Mouse (Mus musculus) brown adipose tissue, adult 24 weeks (tissue): Measurements from ENCODE around the gene Tprg. TPM values are rescaled to one million over a fixed set of nuclear protein-coding genes. Genes with fewer than 3 reads are reported as not detected.
A peak's percentile ranks its signal among the peaks of the same experiment; 100 is the strongest.

ENCODE experiments used
- H3K27ac ChIP-seq: fragments of 200-500 bp; replicated peaks from 2 replicates; pipeline ENCODE4 v1.5.1; 2012; ENCODE audit warnings: low read depth, mild to moderate bottlenecking, low read length
- H3K4me1 ChIP-seq: fragments of 200-500 bp; 2 replicates; pipeline ENCODE4 v1.6.1; 2012; ENCODE audit warnings: low read length, mixed read lengths; ENCODE audit not compliant: control insufficient read depth, insufficient read depth, insufficient read length
- H3K4me3 ChIP-seq: fragments of 200-500 bp; 2 replicates; pipeline ENCODE4 v1.5.1; 2012; ENCODE audit warnings: low read depth, mild to moderate bottlenecking, low read length, moderate library complexity; ENCODE audit not compliant: insufficient read depth
- polyA plus RNA-seq: library from polyadenylated mRNA; stranded (reverse); fragments of >200 nt; gene quantifications from 2 replicates; pipeline ENCODE4 v1.2.4, GENCODE M21; 2012; ENCODE audit not compliant: missing spikeins, insufficient read depth, insufficient read length

Tprg gene
- not detected in 2 replicates for polyA plus RNA-seq

DNA sequence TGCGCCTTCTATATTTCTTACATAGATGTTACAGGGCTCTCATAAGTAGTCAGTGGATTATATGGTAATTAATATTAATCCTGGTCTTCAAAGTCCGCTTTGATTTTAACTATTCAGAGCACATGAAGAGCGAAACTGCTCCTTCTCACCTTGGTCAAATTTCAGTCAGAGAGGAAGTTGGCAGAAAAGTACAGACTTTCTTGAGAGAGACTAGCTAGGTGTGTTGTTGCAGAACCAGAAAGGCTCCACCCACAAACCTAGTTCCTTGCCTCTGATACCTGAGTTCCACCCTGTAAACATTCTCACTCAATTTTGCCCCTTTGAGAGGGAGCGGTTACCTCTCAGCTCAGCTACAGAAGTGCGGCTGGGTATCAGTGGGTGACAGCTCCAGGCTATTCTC is at the start of gene Tprg:
Gene Tprg (plus strand): TSS at position 301 of the 400 bp plus-strand sequence.
- Histone ChIP-seq H3K4me1 (no peaks in the 10 kb centered on the region), H3K4me3 (no peak within 1 kb of the TSS), H3K27ac (no peak within 1 kb of the TSS)

DNA sequence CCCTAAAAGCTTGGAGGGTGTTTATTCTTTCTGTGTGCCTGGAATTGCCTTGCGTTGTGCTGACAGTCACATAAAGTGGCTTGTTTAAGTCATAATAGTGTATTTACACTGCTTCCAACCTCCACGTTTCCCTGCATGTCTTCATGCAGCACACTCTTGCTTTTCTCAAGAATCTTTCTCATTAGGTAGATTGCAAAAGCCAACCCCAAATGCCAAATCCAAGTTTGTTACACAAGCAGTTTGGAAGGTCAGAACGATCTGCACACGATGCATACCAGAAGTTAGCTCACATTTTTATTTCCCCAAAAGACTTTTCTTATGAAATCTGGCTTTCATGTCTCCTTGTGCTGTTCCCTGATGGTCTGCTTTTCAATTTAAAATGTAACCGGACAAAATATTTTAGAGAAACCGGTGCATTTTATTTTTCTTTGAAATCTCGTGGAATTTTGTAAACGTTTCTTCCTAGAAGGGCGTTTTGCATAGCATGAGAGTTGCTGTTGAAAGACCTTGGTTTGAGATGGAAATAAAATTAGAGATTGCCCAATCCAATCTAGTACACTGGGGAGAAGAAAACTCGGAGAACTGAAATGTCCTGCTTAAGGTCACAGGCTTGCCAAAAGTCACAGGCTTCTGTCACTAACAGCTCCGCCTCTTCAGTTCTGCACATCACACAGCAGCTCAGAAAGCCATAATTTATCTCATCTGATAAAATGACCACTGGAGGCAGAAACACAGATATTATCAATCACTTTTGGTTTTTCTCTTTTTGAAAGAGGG is 48.2 kb upstream of the Tprg start:
- H3K27ac ChIP-seq = peak overlapping the region; percentile 69
- H3K4me3 ChIP-seq = no peak overlapping the region
- H3K4me1 ChIP-seq = peaks cover 3% of the 10 kb centered on the region; the same call in 1 of the 2 replicates

DNA sequence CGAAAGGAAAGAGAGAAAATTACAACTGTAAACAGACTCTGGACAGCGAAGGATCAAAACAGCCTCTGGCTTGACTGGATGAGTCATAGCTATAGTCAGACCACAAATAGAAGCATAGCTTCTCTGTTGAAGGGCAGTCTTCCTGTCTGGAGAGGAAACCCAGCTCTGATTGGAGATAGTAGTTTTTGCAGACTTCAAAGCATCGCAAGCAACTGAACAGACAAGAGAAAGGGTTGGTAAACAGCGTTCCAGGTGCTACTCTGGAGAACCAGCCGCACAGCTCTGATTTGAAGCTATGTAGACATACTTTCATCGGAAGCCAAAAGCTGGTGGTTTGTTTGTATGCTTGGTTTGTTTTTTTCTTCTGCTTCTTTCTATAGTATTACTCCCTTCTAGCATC is 37.7 kb upstream of the Tprg start:
- no peak overlapping the region for H3K4me3 ChIP-seq
- peaks cover 4% of the 10 kb centered on the region for H3K4me1 ChIP-seq
- no peak overlapping the region for H3K27ac ChIP-seq

DNA sequence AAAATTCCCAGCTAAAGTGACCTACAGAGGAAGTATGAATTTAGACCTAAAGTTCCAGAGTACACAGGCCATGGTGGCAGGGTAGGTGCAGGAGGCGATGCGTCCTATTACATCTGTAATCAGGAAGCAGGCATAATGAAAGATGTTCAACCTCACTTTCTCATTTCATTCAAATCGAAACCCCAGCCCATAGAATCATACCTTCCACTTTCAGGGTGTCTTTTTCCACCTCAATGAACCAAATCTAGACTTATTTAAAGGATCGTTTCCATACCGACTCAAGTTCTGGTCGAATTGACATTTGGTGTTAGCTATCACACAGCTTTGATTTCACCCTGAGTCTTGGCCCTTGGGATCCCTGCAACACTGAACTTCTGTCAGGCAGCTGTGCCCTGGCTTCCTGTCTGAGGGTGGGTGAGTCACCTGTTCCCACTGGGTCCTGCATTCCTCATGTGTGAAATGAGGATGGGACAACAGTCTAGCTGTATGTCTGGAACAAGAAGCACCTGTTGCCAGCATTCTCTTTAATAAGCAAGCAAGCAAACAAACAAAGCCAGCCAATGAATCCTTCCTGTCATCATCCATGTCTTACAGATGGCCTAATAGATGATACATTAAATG is 36.4 kb upstream of the Tprg start:
- peaks cover 4% of the 10 kb centered on the region for H3K4me1 ChIP-seq
- H3K27ac ChIP-seq = no peak overlapping the region
- no peak overlapping the region for H3K4me3 ChIP-seq

DNA sequence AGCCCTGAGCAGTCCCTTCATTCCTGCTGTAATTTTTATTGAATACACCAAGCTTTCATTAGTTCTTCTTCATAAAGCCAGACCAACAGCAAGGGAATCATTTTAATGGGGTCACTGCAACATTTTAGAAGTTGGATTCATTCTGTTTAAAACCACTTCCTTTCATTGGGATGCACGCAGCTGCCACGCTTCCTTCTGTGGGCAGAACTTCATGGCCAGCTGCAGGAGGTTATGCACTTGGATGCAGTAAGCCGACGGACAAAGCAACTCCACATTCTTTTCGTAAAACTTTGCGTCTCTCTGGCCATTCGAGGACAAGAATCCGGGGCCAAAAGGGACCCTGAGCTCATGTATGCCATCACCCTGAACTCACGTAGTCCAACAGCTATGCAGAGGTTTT is 35.5 kb upstream of the Tprg start:
- peaks cover 4% of the 10 kb centered on the region for H3K4me1 ChIP-seq
- no peak overlapping the region for H3K4me3 ChIP-seq
- no peak overlapping the region for H3K27ac ChIP-seq

DNA sequence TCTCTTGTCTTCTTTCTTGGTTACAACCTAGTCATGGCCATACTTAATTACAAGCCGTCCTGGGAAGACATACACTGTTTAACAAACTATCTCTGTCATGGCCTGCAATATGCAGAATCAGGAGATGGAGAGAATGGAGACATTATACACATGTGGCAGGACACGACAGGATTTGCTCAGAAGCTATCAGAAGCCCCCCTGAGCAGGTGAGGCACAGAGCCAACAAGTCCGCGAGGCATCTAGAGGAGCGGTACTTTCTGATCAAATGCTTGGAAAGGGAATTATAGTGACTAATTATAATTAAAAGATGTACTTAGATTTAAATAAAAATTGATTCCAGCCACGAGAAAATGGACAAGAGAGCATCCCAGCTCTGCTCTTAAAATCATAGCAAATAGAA is 32.0 kb upstream of the Tprg start:
- H3K4me3 ChIP-seq = no peak overlapping the region

DNA sequence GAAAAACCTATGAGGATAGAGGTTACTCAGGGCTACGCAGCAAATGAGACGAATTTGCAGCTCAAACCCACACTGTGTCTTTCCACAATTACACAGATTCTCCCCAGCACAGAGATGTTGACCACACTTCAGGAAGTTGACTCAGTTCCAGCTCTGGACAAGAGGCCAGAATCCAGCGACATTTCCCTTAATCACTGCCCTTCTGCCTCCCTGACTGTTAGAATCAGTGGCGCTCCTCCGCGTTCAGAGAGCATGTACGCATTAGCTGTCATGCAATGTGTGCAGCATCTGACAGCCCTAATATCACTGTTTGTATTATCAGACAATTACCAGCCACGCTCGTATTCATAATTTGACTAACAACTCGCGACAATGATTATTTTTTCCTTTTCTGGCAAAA is 31.4 kb upstream of the Tprg start:
- no peak overlapping the region for H3K4me3 ChIP-seq
- no peaks in the 10 kb centered on the region; the same call in 1 of the 2 replicates for H3K4me1 ChIP-seq
- no peak overlapping the region for H3K27ac ChIP-seq

More for the DNA sequence above, 32.0 kb upstream of the Tprg start:
- H3K4me1 ChIP-seq = no peaks in the 10 kb centered on the region; the same call in 1 of the 2 replicates
- H3K27ac ChIP-seq = no peak overlapping the region

DNA sequence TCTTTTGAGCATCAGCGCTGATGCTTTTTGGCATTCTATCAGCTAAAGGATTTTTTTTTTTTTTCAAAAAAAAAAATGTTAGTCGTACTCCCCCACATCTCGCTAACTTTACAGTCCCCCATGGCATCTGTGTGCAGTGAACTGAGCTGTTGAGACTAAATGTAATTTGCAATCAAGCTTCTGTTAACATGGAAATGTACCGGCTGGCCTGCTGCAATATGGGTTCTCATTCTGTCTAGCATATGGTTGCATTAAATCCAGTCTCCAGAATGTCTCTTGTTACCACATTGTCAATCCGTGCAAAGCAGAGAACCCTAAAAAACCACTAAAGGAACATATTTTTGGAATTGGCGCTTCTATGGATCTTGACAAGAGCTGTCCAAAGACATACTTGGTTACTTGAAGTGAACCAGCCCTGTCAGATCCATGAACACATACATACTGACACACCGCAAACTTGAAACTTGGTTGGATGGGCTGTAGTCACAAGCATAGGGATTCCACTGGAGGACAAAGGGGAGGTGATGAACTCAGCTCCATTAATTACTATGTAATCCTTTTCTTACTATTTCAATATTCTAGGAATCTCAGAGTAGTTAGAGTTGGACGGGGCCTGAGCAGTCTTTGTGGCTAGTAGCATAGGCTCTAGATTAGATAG is 30.9 kb upstream of the Tprg start:
- Histone ChIP-seq H3K27ac (no peak overlapping the region), H3K4me3 (no peak overlapping the region), H3K4me1 (no peaks in the 10 kb centered on the region; the same call in 1 of the 2 replicates)

DNA sequence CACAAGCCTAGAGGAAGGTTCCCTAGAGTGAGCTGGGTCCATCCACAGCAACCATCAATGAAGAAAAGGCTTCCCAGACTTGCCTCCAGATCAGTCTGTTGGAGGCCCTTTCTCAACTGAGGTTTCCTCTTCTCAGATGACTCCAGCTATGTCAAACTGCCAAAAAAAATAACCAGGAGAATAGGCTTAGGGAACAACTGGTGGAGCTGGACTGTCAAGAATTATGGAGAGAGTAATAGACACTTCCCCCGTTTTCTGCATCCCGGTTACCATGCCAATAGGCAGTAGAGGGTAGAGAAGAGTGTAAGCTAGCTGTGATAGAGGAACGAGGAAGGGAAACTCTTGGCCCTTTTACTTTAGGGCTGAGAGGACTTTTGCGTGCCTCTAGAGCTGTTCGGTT is 24.3 kb upstream of the Tprg start:
- peak overlapping the region; percentile 94 for H3K27ac ChIP-seq
- H3K4me3 ChIP-seq = no peak overlapping the region
- peaks cover 4% of the 10 kb centered on the region; the same call in 1 of the 2 replicates for H3K4me1 ChIP-seq

DNA sequence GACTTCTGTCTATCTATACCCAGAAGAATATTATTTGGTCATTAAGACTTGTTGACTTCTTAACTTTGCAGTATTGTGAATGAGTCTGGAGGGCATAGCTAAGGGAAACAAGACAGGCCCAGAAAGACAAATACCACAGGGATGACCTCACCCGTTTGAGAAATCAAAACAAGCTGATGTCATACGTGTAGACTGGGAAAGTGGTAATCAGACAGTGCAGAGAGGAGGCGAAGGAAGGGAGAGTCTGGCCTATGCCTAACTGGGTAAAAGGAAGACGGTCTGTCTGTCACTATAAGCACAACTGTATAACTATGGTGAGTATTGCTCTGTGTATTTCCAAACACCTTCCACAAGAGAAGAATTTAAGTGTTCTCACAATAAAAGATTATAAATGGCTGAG is 23.7 kb upstream of the Tprg start:
- peaks cover 4% of the 10 kb centered on the region; the same call in 1 of the 2 replicates for H3K4me1 ChIP-seq
- no peak overlapping the region for H3K4me3 ChIP-seq
- H3K27ac ChIP-seq = peak overlapping the region; percentile 94

DNA sequence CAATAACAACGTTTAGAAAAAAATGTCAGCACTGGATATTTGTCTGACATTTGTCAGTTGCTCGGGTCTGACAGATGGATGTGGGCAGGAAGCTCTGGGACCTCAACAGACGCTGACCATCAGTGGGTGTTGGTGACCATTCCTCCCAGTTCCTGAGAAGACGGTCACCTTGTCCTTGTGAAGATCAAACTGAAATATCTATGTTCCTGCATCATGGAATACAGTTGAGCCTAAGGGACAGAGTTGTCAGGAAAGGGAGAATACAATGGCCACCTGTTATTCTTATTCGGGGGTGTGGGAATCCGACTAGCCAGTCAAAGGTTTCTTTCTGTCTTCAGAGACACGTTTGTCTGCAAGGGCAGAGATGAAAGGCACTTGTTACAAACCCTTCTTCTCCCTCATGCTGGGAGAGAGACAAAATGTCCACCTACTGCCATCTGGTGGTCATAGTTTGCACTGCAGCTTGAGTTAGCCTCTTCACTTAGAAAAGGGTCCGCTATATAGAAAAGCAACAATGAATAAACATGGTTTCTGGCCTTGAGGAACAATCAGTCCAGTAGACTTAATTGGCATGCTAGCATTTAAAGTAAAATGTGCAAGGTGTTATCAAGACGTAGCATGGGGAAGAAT is 23.0 kb upstream of the Tprg start:
- Histone ChIP-seq H3K4me1 (peaks cover 4% of the 10 kb centered on the region; the same call in 1 of the 2 replicates), H3K4me3 (no peak overlapping the region), H3K27ac (peak overlapping the region; percentile 89)

DNA sequence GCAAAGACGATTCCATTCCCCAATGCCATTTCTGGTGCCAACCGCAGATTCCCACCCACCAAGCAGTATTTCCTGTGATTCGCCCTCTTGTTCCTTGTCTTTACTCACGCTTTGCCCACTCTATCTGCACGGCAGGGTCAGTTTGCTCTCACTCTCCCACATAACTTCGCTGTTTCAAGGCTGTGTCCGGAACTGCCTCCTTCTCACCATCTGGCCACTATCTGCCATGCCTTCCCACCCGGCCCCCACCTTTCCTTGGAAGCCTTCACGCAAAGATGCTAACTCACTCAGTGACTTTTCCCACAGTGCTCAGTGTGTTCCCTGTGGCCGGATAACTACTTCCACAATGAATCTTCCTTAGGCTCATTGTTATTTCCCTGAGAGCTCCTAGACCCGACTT is 21.4 kb upstream of the Tprg start:
- no peak overlapping the region for H3K27ac ChIP-seq
- H3K4me3 ChIP-seq = no peak overlapping the region
- H3K4me1 ChIP-seq = peaks cover 4% of the 10 kb centered on the region; the same call in 1 of the 2 replicates

DNA sequence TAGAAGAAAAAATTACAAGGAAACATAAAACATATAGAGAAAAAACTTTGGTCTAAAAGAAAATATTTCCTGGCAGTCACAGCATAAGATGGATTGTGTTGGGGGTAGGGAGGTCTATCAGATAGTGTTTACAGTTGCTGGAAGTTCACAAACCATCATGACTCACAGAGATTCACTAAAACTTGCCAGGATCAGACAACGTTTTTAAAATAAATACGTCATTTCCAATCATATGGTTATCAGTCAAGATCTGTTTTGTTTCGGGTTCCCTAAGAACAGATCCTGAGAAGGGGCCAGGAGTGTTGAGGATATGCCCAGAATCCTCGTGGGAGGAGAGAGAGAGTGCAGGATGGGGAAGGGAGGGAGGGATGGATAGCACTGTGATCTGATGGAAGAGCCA is 18.3 kb upstream of the Tprg start:
- Histone ChIP-seq H3K27ac (no peak overlapping the region), H3K4me1 (peaks cover 2% of the 10 kb centered on the region; the same call in 1 of the 2 replicates), H3K4me3 (no peak overlapping the region)

DNA sequence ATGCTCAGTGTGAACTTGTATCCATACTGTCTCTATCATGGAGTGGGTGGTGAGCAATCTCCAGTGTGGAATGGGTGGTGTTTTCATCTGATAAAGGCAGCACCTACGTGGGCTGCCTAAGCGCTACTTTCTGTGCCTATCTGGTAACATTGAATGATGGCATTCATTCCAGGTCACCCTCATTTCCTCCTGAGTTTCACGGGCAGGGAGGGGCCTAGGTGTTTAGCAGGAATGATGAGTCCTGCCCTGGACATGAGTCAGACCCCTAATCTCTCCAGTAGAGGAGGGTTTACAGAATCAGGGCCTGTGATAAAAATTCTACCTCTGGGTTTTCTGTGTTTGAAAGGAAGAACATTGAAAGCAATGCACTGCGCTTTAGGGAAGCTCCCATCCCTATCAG is 4.1 kb upstream of the Tprg start:
- Histone ChIP-seq H3K27ac (no peak overlapping the region), H3K4me3 (no peak overlapping the region), H3K4me1 (no peaks in the 10 kb centered on the region)

DNA sequence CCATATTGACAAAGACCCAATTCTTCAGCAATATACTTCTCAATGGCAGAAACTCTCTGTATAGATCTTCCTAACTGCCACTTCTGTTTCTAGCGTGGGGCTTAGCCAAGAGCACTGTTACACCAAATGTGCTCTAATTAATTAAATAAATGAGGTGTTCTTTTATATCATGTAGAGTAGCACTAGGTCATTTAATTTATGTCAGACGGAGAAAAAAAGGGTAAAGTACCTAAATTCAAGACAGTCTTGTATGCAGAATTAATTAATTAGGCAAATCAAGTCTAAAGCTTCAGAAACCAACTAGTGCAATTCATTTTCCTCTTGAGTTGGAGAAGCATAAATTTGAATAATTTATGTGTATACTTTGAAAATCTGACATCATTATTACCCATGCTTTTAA is 7.1 kb downstream of the Tprg start:
- Histone ChIP-seq H3K4me3 (no peak overlapping the region), H3K4me1 (no peaks in the 10 kb centered on the region), H3K27ac (no peak overlapping the region)
